Mouse (Mus musculus) small intestine, adult 2 months (tissue): Measurements from ENCODE around the gene Gpx3. TPM values are rescaled to one million over a fixed set of nuclear protein-coding genes. Genes with fewer than 3 reads are reported as not detected.
A peak's percentile ranks its signal among the peaks of the same experiment; 100 is the strongest.

ENCODE experiments used
- H3K27ac ChIP-seq: fragments of 200-500 bp; 2 replicates; pipeline ENCODE4 v1.5.1; 2012; ENCODE audit warnings: low read depth, low read length, control low read depth, inconsistent platforms; ENCODE audit not compliant: insufficient read depth
- H3K27me3 ChIP-seq: fragments of 200-500 bp; 2 replicates; pipeline ENCODE4 v1.6.1; 2012; ENCODE audit warnings: mild to moderate bottlenecking, moderate library complexity, low read length, inconsistent platforms; ENCODE audit not compliant: control insufficient read depth, insufficient read depth
- H3K36me3 ChIP-seq: fragments of 200-500 bp; 2 replicates; pipeline ENCODE4 v1.6.1; 2012; ENCODE audit warnings: mild to moderate bottlenecking, low read length, control low read depth, inconsistent platforms; ENCODE audit not compliant: control insufficient read depth, insufficient read depth
- H3K4me1 ChIP-seq: fragments of 200-500 bp; 2 replicates; pipeline ENCODE4 v1.6.1; 2012; ENCODE audit warnings: low read length, inconsistent platforms, mixed read lengths; ENCODE audit not compliant: control insufficient read depth, insufficient read depth, insufficient read length
- H3K4me3 ChIP-seq: fragments of 200-500 bp; 2 replicates; pipeline ENCODE4 v1.5.1; 2012; ENCODE audit warnings: low read depth, mild to moderate bottlenecking, control low read depth, inconsistent platforms, low read length, moderate library complexity
- CTCF ChIP-seq: fragments of 200-500 bp; IDR thresholded peaks from 2 replicates; pipeline ENCODE4 v1.5.1; 2012; ENCODE audit warnings: low read depth, mild to moderate bottlenecking, control low read depth, inconsistent platforms, low read length, moderate library complexity, mixed read lengths; ENCODE audit not compliant: insufficient replicate concordance, insufficient read length; ENCODE audit errors: extremely low read depth
- POLR2A ChIP-seq: fragments of 200-500 bp; IDR thresholded peaks from 2 replicates; pipeline ENCODE4 v1.6.1; 2012; ENCODE audit warnings: low read depth, mild to moderate bottlenecking, control low read depth, inconsistent platforms, low read length, moderate library complexity
- WGBS: fragments of 180-500 bp; shearing (Covaris S2); methylation state at CpG from one replicate; pipeline ENCODE4 v1.1.7; 2018; 5-methylcytosine and 5-hydroxymethylcytosine counted together
- polyA plus RNA-seq: library from polyadenylated mRNA; depleted of rRNA; stranded (reverse); fragments of >200 nt; gene quantifications from 2 replicates; pipeline ENCODE4 v1.2.3, GENCODE M21; 2012

Gene Gpx3
- polyA plus RNA-seq, 1 experiment = 90.3 TPM

DNA sequence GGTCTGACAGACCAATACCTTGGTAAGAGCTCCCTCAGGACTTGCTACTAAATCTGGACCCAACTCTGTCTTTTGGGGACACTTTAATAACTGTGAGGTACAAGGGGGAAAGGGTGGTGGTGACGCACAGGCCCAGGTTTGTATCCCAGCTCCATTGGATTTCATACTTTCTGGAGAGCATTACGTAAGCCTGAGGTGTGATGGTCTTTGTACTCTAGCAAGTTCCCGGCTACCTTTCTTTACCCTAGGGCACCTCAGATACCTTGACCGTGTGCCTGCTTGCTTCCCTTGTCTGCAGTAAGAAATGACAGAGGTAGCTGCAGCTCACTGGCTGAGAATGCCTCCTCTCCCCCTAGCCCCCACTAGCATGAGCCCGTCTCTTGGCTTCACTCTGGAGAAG is 5.0 kb downstream of the Gpx3 start:
- Histone ChIP-seq H3K4me3 (no peak overlapping the region), H3K27me3 (no peaks in the 10 kb centered on the region), H3K27ac (peak overlapping the region; percentile 44), H3K4me1 (peaks cover 26% of the 10 kb centered on the region; the same call in 1 of the 2 replicates), H3K36me3 (peaks cover 37% of the 10 kb centered on the region)
- TF ChIP-seq POLR2A (no peak), CTCF (no peak)
- 74% methylated on average over 5 of the region's 5 CpGs for WGBS

DNA sequence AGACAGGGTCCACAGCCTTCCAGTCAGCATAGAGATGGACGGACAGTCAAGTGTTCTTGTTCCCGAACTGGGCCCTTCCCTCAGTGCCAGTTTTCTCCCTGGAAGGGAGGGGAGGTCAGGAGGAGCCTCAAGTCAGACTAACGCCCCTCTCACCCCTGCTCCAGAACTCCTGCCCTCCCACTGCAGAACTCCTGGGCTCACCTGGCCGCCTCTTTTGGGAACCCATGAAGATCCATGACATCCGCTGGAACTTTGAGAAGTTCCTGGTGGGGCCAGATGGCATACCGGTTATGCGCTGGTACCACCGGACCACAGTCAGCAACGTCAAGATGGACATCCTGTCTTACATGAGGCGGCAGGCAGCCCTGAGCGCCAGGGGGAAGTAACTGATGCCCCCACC is 7.0 kb downstream of the Gpx3 start:
- H3K27ac ChIP-seq = no peak overlapping the region
- WGBS = 94% methylated on average over 11 of the region's 11 CpGs
- H3K4me1 ChIP-seq = peaks cover 23% of the 10 kb centered on the region; the same call in 1 of the 2 replicates
- no peaks in the 10 kb centered on the region for H3K27me3 ChIP-seq
- TF ChIP-seq CTCF = no peak
- TF ChIP-seq POLR2A = no peak
- H3K4me3 ChIP-seq = no peak overlapping the region
- H3K36me3 ChIP-seq = peaks cover 56% of the 10 kb centered on the region

DNA sequence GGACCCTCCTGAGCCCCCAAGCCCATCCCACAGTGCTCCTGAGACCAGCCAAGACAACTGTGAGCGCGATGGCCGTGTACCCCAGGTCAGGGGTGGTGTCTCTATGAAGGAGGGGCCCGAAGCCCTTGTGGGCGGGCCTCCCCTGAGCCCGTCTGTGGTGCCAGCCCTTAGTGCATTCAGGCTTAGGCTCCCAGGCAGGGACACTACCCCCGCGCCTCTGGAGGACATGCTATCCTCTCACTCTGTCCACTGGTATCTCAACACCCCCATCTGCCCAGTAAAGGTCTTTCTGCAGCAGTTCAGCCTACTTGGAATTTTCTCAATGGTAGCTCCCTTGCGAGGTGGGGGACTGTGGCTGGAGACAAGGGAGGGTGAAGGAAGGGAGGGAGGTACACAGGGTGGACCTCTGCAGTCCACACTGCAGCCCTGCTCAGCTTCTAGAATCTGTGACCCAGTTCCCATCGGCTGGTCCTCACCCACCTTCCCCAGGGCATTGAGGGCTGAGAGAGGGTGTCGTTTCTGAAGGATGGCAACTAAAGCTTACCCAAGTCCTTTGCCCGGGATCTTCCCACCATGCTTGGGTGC is 7.9 kb downstream of the Gpx3 start:
- no peak overlapping the region for H3K27ac ChIP-seq
- no peak overlapping the region for H3K4me3 ChIP-seq
- H3K4me1 ChIP-seq = peaks cover 15% of the 10 kb centered on the region; the same call in 1 of the 2 replicates
- WGBS = 89% methylated on average over 12 of the region's 12 CpGs
- no peak for TF ChIP-seq CTCF
- no peak for TF ChIP-seq POLR2A
- H3K27me3 ChIP-seq = no peaks in the 10 kb centered on the region
- H3K36me3 ChIP-seq = peaks cover 64% of the 10 kb centered on the region

DNA sequence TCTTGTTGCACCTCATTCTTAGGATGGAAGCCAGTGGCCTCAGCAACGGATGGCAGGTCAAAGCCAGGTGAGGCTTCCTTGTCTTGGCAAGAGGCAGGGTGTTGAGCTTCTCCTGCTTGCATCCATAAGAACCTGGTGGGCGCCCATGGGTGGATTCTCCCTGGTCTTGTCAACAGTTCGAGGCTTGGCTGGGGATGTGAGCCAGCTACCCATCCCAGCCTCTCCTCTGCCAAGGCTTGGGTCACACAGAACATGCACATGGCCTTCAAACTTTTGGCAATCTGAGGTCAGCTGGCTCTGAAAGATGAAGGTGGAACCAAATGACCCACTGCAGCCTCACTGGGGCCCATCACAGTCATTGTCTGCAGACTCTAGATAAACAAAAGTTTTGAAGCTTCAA is 8.9 kb downstream of the Gpx3 start:
- Histone ChIP-seq H3K4me1 (peaks cover 7% of the 10 kb centered on the region; the same call in 1 of the 2 replicates), H3K27ac (no peak overlapping the region), H3K27me3 (no peaks in the 10 kb centered on the region), H3K36me3 (peaks cover 73% of the 10 kb centered on the region), H3K4me3 (no peak overlapping the region)
- no peak for TF ChIP-seq POLR2A
- TF ChIP-seq CTCF = no peak
- WGBS = 94% methylated on average over 3 of the region's 3 CpGs

DNA sequence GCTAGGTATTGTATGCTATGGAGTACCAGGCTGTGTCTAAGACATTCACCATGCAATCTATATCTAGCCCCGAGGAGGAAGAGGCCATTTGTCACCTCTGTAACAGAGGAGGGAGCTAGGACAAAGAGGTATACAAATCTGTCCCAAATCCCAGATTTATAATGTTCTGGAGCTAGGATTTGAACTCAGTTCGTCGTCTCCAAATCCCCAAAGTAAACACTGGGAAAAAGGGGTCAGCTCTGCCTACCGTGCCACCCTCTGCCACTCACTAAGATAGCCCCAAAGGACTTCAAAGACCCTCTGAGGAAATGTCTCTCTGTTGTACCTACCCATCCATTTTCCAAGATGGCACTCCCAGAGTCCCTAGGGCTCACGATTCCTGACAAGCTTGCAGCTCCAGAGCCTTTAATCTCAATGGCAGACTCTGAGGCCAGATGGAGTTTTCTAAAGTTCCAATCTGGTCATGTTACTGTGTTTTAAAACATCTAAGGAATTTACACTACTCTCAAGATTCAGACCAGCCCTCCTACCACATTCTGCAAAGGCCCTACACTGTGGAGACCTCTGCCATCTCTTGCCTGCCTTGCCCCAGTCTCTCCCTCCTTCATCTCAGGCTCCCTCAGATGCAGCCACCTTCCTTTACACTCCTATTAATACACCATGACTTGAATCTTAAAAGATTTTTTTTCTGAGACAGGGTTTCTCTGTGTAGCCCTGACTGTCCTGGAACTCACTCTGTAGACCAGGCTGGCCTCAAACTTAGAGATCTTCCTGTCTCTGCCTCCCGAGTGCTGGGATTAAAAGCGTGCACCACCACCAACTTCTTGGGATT is 9.6 kb downstream of the Gpx3 start:
- peaks cover 80% of the 10 kb centered on the region for H3K36me3 ChIP-seq
- H3K27ac ChIP-seq = no peak overlapping the region
- whole genome bisulfite sequencing = 87% methylated on average over 7 of the region's 7 CpGs

DNA sequence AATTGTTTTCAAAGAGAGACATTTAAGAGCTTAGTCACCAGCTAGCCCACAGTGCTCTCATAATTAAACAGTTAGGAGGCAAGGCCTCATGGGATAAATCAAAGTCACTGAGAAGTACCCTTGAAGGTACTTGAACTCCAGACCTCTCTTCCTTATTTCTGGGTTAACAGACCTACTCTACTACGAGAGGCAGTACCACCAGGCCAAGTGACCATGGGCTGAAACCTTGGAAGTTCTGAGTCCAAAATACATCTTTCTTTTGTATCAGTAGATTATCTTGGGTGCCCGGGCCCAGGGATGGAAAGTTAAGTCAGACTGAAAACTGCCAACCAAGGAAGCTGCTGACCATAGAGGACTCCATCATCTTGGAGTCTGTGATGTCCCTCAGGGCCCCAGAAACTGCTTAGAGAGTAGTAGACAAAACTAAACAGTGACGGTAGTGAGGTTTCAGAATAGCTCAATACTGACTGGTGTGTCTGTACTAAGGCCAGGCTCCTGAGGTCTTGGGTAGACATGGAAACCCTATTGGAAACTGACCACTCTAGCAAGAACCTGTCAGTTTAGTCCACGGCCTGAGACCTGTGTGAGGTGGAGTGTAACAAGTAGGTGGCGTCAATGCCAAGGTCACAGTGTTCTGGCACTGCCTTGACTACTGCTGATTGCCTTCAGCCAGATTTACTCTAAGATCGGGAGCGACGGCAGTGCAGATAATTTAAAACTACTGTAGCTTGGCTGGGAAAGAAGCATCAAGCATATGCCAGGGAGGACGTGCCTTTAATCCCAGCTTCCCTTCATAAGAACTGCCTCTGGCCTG is 10.5 kb downstream of the Gpx3 start:
- WGBS = 81% methylated on average over 9 of the region's 9 CpGs
- no peak for TF ChIP-seq CTCF
- no peak for TF ChIP-seq POLR2A
- no peak overlapping the region for H3K4me3 ChIP-seq
- no peak overlapping the region for H3K27ac ChIP-seq
- no peaks in the 10 kb centered on the region for H3K27me3 ChIP-seq
- H3K36me3 ChIP-seq = peaks cover 88% of the 10 kb centered on the region
- H3K4me1 ChIP-seq = no peaks in the 10 kb centered on the region

More for the DNA sequence above, 9.6 kb downstream of the Gpx3 start:
- Histone ChIP-seq H3K4me3 (no peak overlapping the region), H3K27me3 (no peaks in the 10 kb centered on the region), H3K4me1 (peaks cover 1% of the 10 kb centered on the region; the same call in 1 of the 2 replicates)
- TF ChIP-seq CTCF = no peak
- no peak for TF ChIP-seq POLR2A

DNA sequence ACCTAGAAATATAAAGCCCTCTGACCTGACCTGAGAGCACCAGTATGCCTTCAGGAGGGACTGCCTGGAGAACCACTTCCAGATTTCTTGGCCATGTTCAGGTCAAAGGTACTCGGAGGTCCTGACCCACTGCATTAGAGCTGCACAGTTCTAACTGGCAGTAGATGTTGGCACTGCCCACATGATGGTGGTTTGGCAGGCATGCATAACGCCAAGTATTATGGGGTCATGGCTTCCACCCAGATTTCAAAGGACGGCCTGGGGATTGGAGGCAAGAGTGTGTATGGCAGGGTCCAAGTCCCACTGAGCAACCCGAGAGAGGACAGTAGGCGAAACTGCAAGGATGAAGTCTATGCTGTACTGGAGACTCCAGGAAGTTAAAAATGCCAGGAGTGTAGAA is 11.6 kb downstream of the Gpx3 start:
- H3K4me1 ChIP-seq = no peaks in the 10 kb centered on the region
- peaks cover 95% of the 10 kb centered on the region for H3K36me3 ChIP-seq
- TF ChIP-seq CTCF (no peak), POLR2A (no peak)
- no peak overlapping the region for H3K4me3 ChIP-seq
- no peaks in the 10 kb centered on the region for H3K27me3 ChIP-seq
- H3K27ac ChIP-seq = no peak overlapping the region
- 90% methylated on average over 5 of the region's 5 CpGs for WGBS
